Mouse (Mus musculus): ENCODE measurements around the gene 1300017J02Rik.

DNA sequence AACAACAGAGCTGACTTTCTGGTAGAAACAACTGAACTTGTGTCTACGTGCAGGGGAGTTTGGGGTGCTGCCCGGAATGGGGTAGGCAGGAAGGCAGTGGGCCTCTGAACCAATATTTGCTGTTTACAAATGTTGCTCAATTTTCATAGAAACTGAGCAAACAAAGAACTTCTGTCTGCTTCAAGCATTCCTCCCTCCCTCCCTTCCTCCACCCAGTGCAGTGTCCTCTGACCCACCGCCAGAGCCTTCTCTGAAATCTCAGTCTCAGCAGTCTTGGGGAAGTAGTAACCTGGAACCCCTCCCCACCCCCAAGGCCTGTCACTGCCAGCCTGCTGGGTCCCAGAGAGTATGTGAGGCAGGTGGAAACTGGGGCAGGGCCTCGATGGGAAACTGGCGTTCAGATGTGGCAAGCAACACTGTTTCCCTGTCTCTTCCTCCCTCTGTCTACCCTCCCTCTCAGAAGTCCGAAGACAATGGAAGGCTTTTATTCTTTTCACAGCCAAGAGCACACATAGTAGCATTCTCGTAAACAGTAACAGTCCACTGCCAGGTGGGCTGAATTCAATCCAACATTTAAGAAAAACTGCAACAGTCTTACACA, 70.2 kb downstream of the 1300017J02Rik start:
- TF ChIP-seq POLR2A (IDR thresholded peaks at IDR 0.05; ENCODE audit: control insufficient read depth, extremely low read depth, insufficient read depth, low read length, poor library complexity): no peak
- no peak for TF ChIP-seq CTCF (IDR thresholded peaks at IDR 0.05; ENCODE audit: borderline replicate concordance, control insufficient read depth, extremely low read depth, insufficient read depth, low read length, poor library complexity)
